Mouse (Mus musculus): Measurements from ENCODE around the gene 1700010I14Rik. TPM values are rescaled to one million over a fixed set of nuclear protein-coding genes. Genes with fewer than 3 reads are reported as not detected.

Gene 1700010I14Rik
- 1 to 10 TPM; 1.2 to 2.7 (median 2.2) TPM for total RNA-seq (2022)

DNA sequence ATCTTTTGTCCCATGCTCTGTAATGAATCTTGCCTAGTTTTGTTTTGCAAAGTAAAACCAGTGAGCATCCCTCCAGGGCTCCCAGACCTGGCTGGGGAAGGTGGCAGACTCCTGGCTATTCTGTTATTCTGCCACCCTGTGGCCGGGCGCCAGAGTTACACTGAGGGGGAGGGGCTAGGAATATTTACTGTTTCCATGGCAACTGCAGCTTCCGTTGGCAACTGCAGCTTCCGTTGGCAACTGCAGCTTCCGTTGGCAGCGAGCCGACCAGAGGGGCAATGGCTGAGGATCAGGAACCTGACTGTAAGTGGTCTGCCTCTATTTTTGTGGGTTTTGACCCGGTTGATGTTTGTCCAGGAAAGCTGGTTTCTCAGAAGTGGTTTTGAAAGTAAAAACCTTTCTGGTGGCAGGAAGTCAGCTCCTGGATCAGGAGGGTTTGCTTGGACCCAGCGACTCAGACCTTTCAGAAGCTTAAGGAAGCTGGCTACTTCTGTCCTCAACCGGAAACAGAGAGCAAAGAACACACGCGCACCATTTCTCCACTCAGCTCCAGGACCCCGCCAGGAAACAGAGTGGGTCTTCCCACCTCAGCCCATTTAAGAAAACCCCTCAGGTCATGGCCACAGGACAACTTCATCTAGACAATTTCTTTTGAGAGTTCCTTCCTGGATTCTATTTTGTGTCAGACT, at the start of gene 1700010I14Rik:
TSS of gene 1700010I14Rik (plus strand) at position 215 of the 689 bp plus-strand sequence.
- DNase-seq (ENCODE audit: low spot score in 2 of 2) = peak; percentile 86 to 88

GRCm38 (mm10) chr17:8951588-8951987, 36.5 kb upstream of the 1700010I14Rik start:
- DNase-seq (ENCODE audit: low spot score in 2 of 2) = no peak

DNA sequence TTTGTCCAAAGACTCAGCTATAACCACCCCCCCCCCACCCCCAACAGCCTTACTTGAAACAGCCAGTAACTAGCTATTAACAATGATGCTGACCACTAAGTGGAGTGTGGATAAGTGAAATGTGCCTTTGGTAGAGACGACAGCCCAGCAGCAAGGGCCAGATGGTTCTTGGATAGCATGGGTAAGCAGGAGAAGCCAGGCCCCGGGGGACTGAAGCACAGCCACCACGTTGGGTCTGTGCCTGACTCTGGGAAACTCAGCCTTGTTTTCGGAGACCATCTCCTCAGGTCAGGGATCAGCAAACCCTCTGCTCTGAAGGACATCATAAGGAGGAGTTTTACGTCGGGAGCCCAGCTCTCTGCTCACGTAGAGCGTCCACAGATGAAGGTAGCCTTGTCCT, 35.2 kb upstream of the 1700010I14Rik start:
- no peak for DNase-seq (ENCODE audit: low spot score in 2 of 2)

- no peak for DNase-seq (ENCODE audit: low spot score in 2 of 2)
These were observed 30.0 kb upstream of the 1700010I14Rik start for GRCm38 (mm10) chr17:8958125-8958524.

GRCm38 (mm10) chr17:8960386-8960785, 27.7 kb upstream of the 1700010I14Rik start:
- no peak for DNase-seq (ENCODE audit: low spot score in 2 of 2)

DNA sequence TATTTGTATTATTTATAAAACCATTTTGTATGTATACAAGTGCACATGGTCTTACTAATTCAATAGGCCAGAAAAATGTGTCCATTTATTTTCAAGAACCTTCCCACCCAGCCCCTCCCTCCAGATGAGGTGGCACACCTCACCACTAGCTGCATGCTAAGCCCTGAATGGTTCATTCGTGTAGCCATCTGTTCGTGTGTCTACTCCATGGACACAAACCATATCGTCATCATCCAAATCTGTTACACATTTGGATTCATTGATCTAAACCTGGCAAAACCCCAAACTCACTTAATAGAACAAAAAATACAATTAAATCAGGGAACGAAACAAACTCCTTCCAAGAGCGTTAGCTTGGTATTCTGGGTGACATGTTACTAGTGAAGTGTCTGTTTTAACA, 27.0 kb upstream of the 1700010I14Rik start:
- DNase-seq (ENCODE audit: low spot score in 2 of 2) = no peak

GRCm38 (mm10) chr17:8961644-8962043, 26.5 kb upstream of the 1700010I14Rik start:
- DNase-seq (ENCODE audit: low spot score in 2 of 2) = no peak

GRCm38 (mm10) chr17:8965177-8965576, 23.0 kb upstream of the 1700010I14Rik start:
- DNase-seq (ENCODE audit: low spot score in 2 of 2) = no peak

DNA sequence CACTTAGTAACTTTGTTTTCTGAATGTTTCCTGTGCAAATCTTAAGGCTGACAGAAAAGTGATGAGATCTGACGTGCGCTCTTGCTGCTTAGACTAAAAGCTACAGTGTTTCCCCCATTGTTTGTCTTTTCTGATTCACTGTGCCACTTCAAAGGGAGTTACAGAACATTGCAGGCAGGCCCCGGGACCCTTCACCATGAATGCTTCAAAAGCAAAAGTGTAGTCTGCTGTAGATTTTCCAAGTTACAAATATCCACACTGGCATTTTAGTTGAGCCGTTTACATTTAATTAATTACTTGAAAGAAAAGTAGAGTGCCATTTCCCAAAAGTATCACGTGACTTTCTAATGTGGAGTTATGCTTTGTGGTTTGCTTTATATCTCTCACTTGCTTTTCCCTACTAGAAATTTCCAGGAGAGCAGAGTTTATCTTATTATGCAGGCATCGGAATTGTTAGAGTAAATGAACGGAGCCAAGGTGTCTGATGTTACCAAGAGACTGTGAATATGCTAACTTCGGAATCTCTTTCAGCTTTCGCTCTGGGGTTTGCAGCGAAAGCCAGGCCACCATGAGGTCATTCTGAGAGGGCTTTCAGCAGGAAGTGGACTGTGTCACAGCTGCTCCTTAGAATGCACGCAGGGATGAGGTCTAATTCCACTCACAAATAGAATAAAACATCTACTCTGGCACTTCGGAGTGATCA, 15.8 kb upstream of the 1700010I14Rik start:
- no peak for DNase-seq (ENCODE audit: low spot score in 2 of 2)

DNA sequence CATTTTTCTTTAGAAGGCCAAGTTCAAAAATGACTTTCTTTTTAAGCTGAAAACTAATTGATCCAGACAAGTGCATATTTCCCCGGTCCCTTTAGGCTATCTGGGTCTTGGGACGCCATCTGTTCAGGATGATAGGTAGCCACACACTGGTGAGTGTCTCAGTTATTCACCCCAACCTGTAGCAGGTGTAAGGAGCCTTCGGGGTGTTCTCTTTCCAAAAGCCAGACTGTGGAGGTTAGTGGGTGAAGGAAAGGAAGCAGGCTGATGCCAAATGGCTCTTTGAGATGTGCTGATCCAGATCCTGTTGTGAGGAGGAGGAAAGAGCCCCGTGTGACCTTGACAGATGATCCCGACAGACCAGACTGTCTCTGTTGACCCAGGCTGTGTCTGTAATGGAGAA, 14.8 kb upstream of the 1700010I14Rik start:
- no peak for DNase-seq (ENCODE audit: low spot score in 2 of 2)

- no peak for DNase-seq (ENCODE audit: low spot score in 2 of 2)
These were observed 13.7 kb upstream of the 1700010I14Rik start for GRCm38 (mm10) chr17:8974423-8974822.

DNA sequence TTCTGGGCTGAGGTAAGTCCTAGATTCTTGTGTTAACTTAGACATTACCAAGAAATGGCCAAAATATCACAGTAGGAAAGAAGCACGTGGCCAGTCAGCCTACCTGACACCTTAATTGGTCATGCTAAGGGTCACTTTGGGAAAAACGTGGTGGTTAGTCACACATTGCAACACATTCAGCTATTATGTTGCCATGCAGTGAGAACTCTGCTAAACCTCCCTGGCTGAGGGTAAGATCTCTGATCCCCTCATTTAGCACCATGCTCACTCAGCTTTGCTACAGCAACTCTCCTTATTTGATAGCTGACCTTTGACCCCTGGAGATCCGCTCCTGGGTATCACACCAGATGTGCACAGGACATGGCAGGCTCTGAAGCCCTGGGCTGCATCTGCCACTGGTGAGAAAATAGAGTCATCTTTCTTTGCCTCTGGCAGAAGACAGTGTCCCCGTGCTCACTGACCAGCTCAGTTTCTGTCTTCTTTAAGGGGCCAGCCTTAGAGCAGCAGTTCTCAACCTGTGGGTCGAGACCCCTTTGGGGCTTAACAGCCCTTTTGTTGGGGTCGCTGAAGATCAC, 13.2 kb upstream of the 1700010I14Rik start:
- no peak for DNase-seq (ENCODE audit: low spot score in 2 of 2)

DNA sequence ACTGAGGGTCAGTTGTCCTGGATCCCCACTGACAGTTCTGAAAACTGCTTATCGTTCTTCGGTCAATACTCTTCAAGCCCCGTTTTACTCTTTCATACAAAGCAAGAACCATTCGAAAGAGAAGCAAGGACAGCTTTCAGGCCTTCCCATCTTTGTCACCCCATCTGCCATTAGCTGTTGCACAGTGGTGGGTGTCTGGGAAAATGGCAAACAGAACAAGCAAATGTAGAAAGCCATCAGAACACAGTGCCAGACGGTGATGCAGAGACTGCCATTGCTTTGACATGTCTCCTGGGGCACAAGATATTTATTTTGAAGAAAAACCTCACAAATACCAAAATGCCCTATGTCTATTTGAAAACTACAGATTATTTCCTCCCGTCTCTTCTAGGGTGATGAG, 11.4 kb upstream of the 1700010I14Rik start:
- no peak for DNase-seq (ENCODE audit: low spot score in 2 of 2)

- DNase-seq (ENCODE audit: low spot score in 2 of 2) = no peak
These were observed 10.9 kb upstream of the 1700010I14Rik start for GRCm38 (mm10) chr17:8977271-8977670.

GRCm38 (mm10) chr17:8983576-8983975, 4.6 kb upstream of the 1700010I14Rik start:
- DNase-seq (ENCODE audit: low spot score in 2 of 2) = no peak

GRCm38 (mm10) chr17:8985714-8986113, 2.4 kb upstream of the 1700010I14Rik start:
- DNase-seq (ENCODE audit: low spot score in 2 of 2) = peak in 1 of 2 experiments; percentile 52

- peak; percentile 66 to 69 for DNase-seq (ENCODE audit: low spot score in 2 of 2)
These were observed 1.6 kb upstream of the 1700010I14Rik start for GRCm38 (mm10) chr17:8986551-8986950.

DNA sequence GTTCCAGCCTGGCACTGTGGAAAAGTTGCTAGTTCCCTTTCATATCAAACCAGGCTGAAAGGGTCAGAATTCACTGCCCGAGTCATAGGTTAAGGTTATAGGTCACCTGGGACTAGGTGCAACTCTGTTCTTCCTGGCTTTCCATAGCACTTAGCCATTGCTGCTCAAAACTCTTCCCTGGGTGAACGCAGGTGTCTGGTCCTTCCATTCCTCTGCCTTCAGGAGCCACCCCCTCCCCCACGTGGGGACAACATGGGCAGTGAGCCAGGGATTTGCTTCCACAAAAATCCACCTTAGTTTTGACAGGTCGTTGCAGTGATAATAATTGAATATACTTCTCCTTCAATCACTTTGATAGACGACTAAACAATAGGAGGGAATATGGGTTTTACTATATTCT, 764 bp upstream of the 1700010I14Rik start:
- DNase-seq (ENCODE audit: low spot score in 2 of 2) = no peak

DNA sequence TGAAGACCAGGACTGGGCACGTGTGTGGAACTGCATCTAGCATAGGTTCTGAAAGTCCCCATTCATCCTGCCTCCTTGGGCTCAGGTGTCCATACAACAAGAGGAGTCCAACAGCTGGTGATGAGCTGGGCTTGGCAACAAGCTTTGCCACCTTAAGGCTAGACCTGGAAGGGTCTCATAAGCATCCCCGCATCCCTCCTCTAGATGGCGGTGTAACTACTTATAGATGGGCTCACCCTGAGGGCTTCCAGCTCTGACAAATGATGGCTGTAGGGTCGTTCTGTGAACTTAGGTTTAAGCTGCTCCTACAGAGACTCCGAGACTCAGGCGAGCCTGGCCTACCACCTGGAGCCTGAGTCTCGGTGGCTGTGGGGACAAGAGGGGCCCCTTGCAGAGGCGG, 3.0 kb downstream of the 1700010I14Rik start:
- DNase-seq (ENCODE audit: low spot score in 2 of 2) = peak in 1 of 2 experiments; percentile 33

DNA sequence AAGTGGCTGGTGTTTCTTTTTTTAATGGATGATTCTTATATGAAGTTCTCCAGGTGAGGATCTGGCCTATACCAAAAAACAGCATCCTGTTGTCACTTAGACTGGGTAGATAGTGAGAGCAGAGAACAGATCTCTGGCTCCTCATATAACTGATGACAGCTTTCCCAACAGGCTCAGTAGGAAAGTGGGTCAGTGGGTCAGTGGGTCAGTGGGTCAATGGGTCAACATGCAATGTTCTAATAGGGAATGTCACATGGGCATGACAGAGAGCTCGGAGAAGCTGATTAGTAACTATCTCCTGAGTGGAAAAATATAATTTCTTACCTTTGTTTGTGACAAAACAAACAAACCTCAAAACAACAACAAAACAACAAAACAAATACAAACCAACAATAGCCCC, 7.2 kb downstream of the 1700010I14Rik start:
- DNase-seq (ENCODE audit: low spot score in 2 of 2) = no peak

DNA sequence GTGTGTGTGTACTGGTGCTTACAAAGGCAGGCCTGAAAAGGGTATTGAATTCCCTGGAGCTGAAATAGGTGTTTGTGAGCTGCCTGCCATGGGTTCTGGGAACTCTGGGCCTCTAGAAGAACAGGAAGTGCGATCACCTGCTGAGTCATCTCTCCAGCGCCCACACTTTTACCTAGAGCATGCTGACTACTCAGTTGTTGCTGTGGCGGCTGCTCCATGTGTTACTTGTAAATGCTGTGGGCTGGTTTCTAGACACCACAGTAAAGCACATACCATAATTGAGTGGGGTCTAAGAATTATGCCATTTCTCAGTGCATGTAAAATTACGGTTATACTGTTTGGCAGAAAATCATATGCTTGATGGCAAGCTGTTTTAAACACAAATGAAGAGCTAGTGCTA, 14.3 kb downstream of the 1700010I14Rik start:
- DNase-seq (ENCODE audit: low spot score in 2 of 2) = no peak

DNA sequence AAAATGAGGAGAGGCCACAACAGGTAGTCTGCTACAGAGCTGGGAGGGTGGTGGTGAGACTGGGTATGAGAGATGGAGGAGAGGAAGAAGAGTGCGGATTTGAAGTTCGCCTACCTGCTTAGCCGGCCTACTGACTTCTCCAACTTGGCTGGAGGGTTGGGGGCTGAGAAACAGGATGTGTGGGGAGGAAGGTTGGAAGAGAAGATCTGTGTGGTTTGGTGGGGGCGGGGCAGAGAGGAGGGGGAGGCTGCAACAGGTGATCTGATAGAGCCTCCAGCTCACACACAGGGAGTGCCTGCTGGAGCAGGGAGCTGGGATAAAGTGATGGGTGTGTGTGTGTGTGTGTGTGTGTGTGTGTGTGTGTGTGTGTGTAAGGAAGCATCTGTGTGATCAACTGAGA, 16.4 kb downstream of the 1700010I14Rik start:
- no peak for DNase-seq (ENCODE audit: low spot score in 2 of 2)
